Mouse (Mus musculus): ENCODE measurements around the gene Muc1. TPM values are rescaled to one million over a fixed set of nuclear protein-coding genes. Genes with fewer than 3 reads are reported as not detected.
"Not testable (repeated sequence)": the region's sequence is repeated elsewhere in the genome, so short reads cannot be mapped to it uniquely, and the experiment has no call there.

Gene Muc1
- polyA plus RNA-seq, 1 experiment from 2014 or later: 0.53 TPM

GRCm38 (mm10) chr3:89210731-89211130, 18.1 kb upstream of the Muc1 start:
- Histone ChIP-seq H3K9me3 (no peaks in the 10 kb centered on the region), H3K9ac (replicated peaks) (no peak overlapping the region), H3K4me3 (replicated peaks) (no peak overlapping the region), H3K4me1 (replicated peaks) (peaks cover 22% of the 10 kb centered on the region), H3K27me3 (no peaks in the 10 kb centered on the region), H3K27ac (no peak overlapping the region), H3K4me2 (no peak overlapping the region), H3K36me3 (peaks cover 57% of the 10 kb centered on the region)
- no peak for ATAC-seq (ENCODE audit: insufficient number of reproducible peaks, insufficient read depth, low FRiP score, low TSS enrichment, low read depth)
- WGBS: 86% methylated on average over 7 of the region's 7 CpGs

- peak overlapping the region; percentile 81 for H3K4me2 ChIP-seq
- peaks cover 27% of the 10 kb centered on the region for H3K4me1 ChIP-seq (replicated peaks)
- H3K9ac ChIP-seq (replicated peaks): peak overlapping the region; percentile 74
- H3K4me3 ChIP-seq (replicated peaks): peak overlapping the region; percentile 80
- H3K27me3 ChIP-seq: no peaks in the 10 kb centered on the region
- ATAC-seq (ENCODE audit: insufficient number of reproducible peaks, insufficient read depth, low FRiP score, low TSS enrichment, low read depth): peak; percentile 87
- peaks cover 38% of the 10 kb centered on the region for H3K36me3 ChIP-seq
- WGBS: under 1% methylated on average over 69 of the region's 69 CpGs
- no peaks in the 10 kb centered on the region for H3K9me3 ChIP-seq
- peak overlapping the region; percentile 99 for H3K27ac ChIP-seq
Measured at GRCm38 (mm10) chr3:89213803-89214530, 14.9 kb upstream of the Muc1 start.

DNA sequence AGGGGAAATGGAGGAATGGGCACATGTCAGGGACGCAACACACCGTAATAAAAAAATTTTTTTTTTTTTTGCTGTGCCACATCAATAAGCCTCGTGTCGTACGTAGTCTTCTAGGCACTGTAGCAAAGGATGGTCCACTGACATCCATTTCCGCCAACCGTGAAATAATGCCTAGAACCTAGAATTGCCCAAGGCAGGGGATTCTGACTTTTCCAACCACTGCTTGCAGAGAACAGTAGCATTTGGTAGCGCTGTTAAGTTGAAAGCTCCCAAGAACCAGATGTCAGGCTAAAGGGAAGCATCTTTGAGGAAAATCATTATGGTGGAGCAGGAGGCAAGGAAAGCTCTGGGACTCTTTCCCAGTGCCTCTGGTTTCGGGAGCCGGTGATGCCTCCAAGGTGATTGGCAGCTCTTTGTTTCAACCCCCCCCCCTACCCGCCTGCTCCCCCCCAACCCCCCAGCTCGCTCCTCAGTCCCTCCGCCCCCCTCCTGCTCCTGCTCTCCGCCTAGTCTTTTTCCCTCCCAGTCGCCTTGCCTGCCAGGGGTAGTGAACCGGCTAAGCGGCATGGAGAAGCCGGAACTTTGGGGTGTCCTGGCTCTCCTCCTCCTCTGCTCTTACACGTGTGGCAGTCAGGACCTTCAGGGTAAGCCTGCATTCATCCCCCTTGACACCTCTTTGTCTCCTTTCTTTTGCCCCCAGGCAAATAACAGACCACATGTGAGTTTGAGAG, 14.0 kb upstream of the Muc1 start, which contains the start of gene Thbs3:
Gene Thbs3, plus strand, starts transcription at position 500 of the 731 bp plus-strand sequence.
- peaks cover 37% of the 10 kb centered on the region for H3K36me3 ChIP-seq
- ATAC-seq (ENCODE audit: insufficient number of reproducible peaks, insufficient read depth, low FRiP score, low TSS enrichment, low read depth): no peak
- WGBS: 1% methylated on average over 19 of the region's 19 CpGs
- peak within 1 kb of the TSS; percentile 81 for H3K4me2 ChIP-seq
- peak within 1 kb of the TSS; percentile 99 for H3K27ac ChIP-seq
- peak within 1 kb of the TSS; percentile 80 for H3K4me3 ChIP-seq (replicated peaks)
- no peaks in the 10 kb centered on the region for H3K27me3 ChIP-seq
- H3K9me3 ChIP-seq: no peaks in the 10 kb centered on the region
- H3K9ac ChIP-seq (replicated peaks): peak within 1 kb of the TSS; percentile 74
- H3K4me1 ChIP-seq (replicated peaks): peaks cover 27% of the 10 kb centered on the region

DNA sequence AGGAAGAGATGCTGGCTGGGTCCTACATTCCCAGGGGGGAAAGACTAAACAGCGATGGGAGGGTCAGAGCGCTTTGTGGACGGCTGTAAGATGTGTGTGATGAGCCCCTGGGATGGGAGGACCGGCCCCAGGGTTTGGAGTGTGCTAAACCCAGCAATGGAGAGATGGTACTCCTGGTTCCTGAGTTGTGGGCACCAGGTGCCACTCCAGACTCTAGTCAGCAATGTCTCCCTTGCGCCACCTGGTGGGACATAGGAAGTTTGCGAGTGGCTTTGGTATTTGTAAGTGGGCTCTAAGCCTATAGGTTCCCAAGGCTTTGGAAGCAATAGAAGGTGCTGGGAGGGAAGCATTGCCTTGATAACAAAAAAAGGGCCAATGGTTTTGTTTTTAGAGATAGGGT, 13.0 kb upstream of the Muc1 start:
- H3K27me3 ChIP-seq: no peaks in the 10 kb centered on the region
- H3K36me3 ChIP-seq: peaks cover 35% of the 10 kb centered on the region
- WGBS: under 1% methylated on average over 6 of the region's 6 CpGs
- peaks cover 27% of the 10 kb centered on the region for H3K4me1 ChIP-seq (replicated peaks)
- ATAC-seq (ENCODE audit: insufficient number of reproducible peaks, insufficient read depth, low FRiP score, low TSS enrichment, low read depth): peak; percentile 15; the same call in 1 of the 2 replicates
- H3K9ac ChIP-seq (replicated peaks): peak overlapping the region; percentile 74; the same call in 1 of the 2 replicates
- H3K27ac ChIP-seq: peak overlapping the region; percentile 99
- no peaks in the 10 kb centered on the region for H3K9me3 ChIP-seq
- peak overlapping the region; percentile 80 for H3K4me3 ChIP-seq (replicated peaks)
- H3K4me2 ChIP-seq: peak overlapping the region; percentile 81

DNA sequence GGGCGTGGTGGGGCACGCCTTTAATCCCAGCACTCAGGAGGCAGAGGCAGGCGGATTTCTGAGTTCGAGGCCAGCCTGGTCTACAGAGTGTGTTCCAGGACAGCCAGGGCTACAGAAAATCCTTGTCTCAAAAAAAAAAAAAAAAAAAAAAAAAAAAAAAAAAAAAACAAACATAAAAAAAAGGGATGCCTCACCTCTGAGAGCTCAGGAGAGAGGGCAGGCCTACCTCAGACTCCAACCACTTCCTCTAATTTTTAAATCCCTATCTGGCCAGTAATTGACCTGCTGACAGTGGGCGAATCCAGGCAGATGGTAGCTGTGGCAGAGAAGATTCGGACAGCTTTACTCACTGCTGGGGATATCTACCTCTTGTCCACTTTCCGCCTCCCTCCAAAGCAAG, 12.4 kb upstream of the Muc1 start:
- H3K4me1 ChIP-seq (replicated peaks): peaks cover 27% of the 10 kb centered on the region
- peaks cover 37% of the 10 kb centered on the region for H3K36me3 ChIP-seq
- ATAC-seq (ENCODE audit: insufficient number of reproducible peaks, insufficient read depth, low FRiP score, low TSS enrichment, low read depth); H3K9me3 ChIP-seq; H3K27me3 ChIP-seq; H3K4me3 ChIP-seq (replicated peaks); H3K27ac ChIP-seq; H3K9ac ChIP-seq (replicated peaks): not testable (repeated sequence)
- H3K4me2 ChIP-seq: peak overlapping the region; percentile 81
- WGBS: 73% methylated on average over 7 of the region's 7 CpGs

- 93% methylated on average over 1 of the region's 1 CpGs for WGBS
- no peak overlapping the region for H3K27ac ChIP-seq
- H3K4me2 ChIP-seq: no peak overlapping the region
- no peak for ATAC-seq (ENCODE audit: insufficient number of reproducible peaks, insufficient read depth, low FRiP score, low TSS enrichment, low read depth)
- no peak overlapping the region for H3K4me3 ChIP-seq (replicated peaks)
- no peaks in the 10 kb centered on the region for H3K9me3 ChIP-seq
- no peaks in the 10 kb centered on the region for H3K27me3 ChIP-seq
- peaks cover 16% of the 10 kb centered on the region for H3K4me1 ChIP-seq (replicated peaks)
- no peak overlapping the region for H3K9ac ChIP-seq (replicated peaks)
- H3K36me3 ChIP-seq: peaks cover 52% of the 10 kb centered on the region
Measured at GRCm38 (mm10) chr3:89218271-89218670, 10.6 kb upstream of the Muc1 start.

DNA sequence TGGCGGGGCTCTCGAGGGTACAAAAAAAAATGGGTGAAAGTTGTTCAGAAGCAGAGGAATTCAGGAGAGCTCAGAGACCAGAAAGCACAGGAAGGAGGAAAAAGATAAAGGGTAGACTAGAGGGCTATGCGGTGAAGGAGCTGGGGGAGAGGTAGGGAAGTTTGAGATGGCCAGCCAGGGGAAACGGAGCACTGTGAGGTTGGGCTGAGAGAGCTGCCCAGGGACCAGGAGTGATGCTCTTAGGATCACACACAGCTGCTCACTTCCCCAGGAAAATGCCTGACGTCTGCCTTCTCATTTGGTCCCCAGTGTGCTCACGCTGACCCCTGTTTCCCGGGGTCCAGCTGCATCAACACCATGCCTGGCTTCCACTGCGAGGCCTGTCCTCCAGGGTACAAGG, 9.3 kb upstream of the Muc1 start:
- Histone ChIP-seq H3K36me3 (peaks cover 64% of the 10 kb centered on the region), H3K9ac (replicated peaks) (0 out of 2 replicates have a peak overlapping the region, but pooled peaks have one; percentile 27), H3K4me3 (replicated peaks) (no peak overlapping the region), H3K27ac (no peak overlapping the region), H3K4me2 (no peak overlapping the region), H3K9me3 (no peaks in the 10 kb centered on the region), H3K27me3 (no peaks in the 10 kb centered on the region), H3K4me1 (replicated peaks) (peaks cover 16% of the 10 kb centered on the region)
- 36% methylated on average over 8 of the region's 8 CpGs for WGBS
- no peak for ATAC-seq (ENCODE audit: insufficient number of reproducible peaks, insufficient read depth, low FRiP score, low TSS enrichment, low read depth)

DNA sequence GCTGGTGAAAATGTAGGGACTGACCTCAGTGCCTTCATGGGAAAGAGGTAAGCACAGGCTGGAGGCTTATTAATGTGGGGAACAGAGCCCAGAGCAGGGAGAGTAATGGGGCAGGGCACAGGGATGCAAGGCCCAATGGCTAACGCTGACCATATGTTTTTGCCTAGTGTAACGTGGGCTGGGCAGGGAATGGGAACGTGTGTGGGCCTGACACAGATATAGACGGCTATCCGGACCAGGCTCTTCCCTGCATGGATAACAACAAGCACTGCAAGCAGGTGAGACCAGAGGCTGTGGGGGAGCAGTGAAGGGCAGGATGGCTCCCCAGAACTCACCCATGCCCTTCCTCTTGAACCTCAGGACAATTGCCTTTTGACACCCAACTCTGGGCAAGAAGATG, 7.7 kb upstream of the Muc1 start:
- Histone ChIP-seq H3K9me3 (no peaks in the 10 kb centered on the region), H3K27me3 (peaks cover 3% of the 10 kb centered on the region; the same call in 1 of the 2 replicates), H3K4me2 (no peak overlapping the region), H3K27ac (no peak overlapping the region), H3K4me3 (replicated peaks) (no peak overlapping the region), H3K9ac (replicated peaks) (no peak overlapping the region), H3K36me3 (peaks cover 72% of the 10 kb centered on the region), H3K4me1 (replicated peaks) (peaks cover 12% of the 10 kb centered on the region)
- 38% methylated on average over 5 of the region's 5 CpGs for WGBS
- no peak for ATAC-seq (ENCODE audit: insufficient number of reproducible peaks, insufficient read depth, low FRiP score, low TSS enrichment, low read depth)

DNA sequence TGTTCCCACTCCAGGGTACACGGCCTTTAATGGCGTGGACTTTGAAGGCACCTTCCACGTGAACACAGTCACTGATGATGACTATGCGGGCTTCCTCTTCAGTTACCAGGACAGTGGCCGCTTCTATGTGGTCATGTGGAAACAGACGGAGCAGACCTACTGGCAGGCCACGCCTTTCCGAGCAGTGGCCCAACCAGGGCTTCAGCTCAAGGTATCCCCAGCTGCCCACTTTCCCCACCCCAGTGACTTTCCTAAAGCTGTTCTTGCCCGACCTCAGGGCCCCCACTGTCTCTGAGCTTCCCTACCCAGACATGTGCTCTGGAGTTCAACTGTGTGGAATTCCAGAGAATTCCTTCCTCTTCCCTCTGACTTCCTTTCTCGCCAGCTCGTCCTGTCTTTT, 4.1 kb upstream of the Muc1 start:
- Histone ChIP-seq H3K9ac (replicated peaks) (0 out of 2 replicates have a peak overlapping the region, but pooled peaks have one; percentile 12), H3K27me3 (peaks cover 14% of the 10 kb centered on the region), H3K9me3 (no peaks in the 10 kb centered on the region), H3K4me3 (replicated peaks) (no peak overlapping the region), H3K27ac (no peak overlapping the region), H3K4me1 (replicated peaks) (peaks cover 35% of the 10 kb centered on the region), H3K4me2 (peak overlapping the region; percentile 96; the same call in 1 of the 2 replicates), H3K36me3 (peaks cover 51% of the 10 kb centered on the region)
- no peak for ATAC-seq (ENCODE audit: insufficient number of reproducible peaks, insufficient read depth, low FRiP score, low TSS enrichment, low read depth)
- WGBS: 84% methylated on average over 11 of the region's 11 CpGs

DNA sequence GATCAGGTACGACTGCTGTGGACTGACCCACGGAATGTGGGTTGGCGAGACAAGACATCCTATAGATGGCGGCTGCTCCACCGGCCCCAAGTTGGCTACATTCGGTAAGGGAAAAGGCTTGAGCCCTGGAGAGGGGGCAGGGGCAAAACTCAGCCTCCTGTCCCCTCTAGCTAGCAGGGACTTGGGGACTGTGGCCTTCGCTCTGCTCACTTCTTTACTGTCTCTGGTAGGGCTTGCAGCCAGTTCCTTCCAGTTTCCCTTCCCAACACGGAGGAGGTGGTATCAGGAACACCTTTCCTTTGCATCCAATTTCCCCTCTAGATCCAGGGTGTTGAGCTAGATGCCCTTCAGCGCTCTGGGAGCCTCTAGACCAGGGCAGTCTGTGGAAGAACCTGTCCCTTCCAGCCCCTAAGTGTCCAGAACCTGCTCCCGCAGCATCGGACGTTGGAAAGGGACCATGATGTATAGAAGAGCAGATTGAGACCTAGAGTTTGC, 3.5 kb upstream of the Muc1 start:
- no peaks in the 10 kb centered on the region for H3K9me3 ChIP-seq
- H3K27ac ChIP-seq: peak overlapping the region; percentile 45; the same call in 1 of the 2 replicates
- ATAC-seq (ENCODE audit: insufficient number of reproducible peaks, insufficient read depth, low FRiP score, low TSS enrichment, low read depth): no peak
- no peak overlapping the region for H3K4me3 ChIP-seq (replicated peaks)
- H3K4me1 ChIP-seq (replicated peaks): peaks cover 35% of the 10 kb centered on the region
- H3K4me2 ChIP-seq: peak overlapping the region; percentile 96
- WGBS: 57% methylated on average over 12 of the region's 12 CpGs
- no peak overlapping the region for H3K9ac ChIP-seq (replicated peaks)
- H3K27me3 ChIP-seq: peaks cover 20% of the 10 kb centered on the region
- H3K36me3 ChIP-seq: peaks cover 45% of the 10 kb centered on the region

GRCm38 (mm10) chr3:89225918-89226317, 2.9 kb upstream of the Muc1 start:
- peak overlapping the region; percentile 45; the same call in 1 of the 2 replicates for H3K27ac ChIP-seq
- H3K9ac ChIP-seq (replicated peaks): peak overlapping the region; percentile 67; the same call in 1 of the 2 replicates
- peak overlapping the region; percentile 96 for H3K4me2 ChIP-seq
- peak overlapping the region; percentile 51 for H3K4me3 ChIP-seq (replicated peaks)
- peaks cover 42% of the 10 kb centered on the region for H3K36me3 ChIP-seq
- no peak for ATAC-seq (ENCODE audit: insufficient number of reproducible peaks, insufficient read depth, low FRiP score, low TSS enrichment, low read depth)
- WGBS: 34% methylated on average over 4 of the region's 4 CpGs
- H3K27me3 ChIP-seq: peaks cover 26% of the 10 kb centered on the region
- H3K4me1 ChIP-seq (replicated peaks): peaks cover 35% of the 10 kb centered on the region
- H3K9me3 ChIP-seq: no peaks in the 10 kb centered on the region
